Mouse (Mus musculus) myocyte (in vitro differentiated cells): ENCODE measurements at regions not wholly inside any gene's neighbourhood (a gene's known extent, or its start where the extent isn't known, plus 50 kb on each side); places are given as distances from the start of the nearest gene placed in this dataset.

Experiments used
- CEBPB ChIP-seq: IDR thresholded peaks from 2 replicates; pipeline ENCODE4 v1.6.1; 2011; ENCODE audit warnings: mild to moderate bottlenecking, moderate library complexity; ENCODE audit not compliant: poor library complexity, insufficient read depth, severe bottlenecking
- MYOD1 ChIP-seq, 3 experiments: IDR thresholded peaks; one replicate each; pipeline ENCODE4 v1.6.1; 2011; ENCODE audit warnings: control low read depth in 2 of 3, low read depth in 2 of 3, mild to moderate bottlenecking in 2 of 3, moderate library complexity in 1 of 3; ENCODE audit not compliant: insufficient read length in 2 of 3, control insufficient read depth in 1 of 3
- MYOG ChIP-seq, 3 experiments: IDR thresholded peaks; one replicate each; pipeline ENCODE4 v1.6.1; 2011; ENCODE audit warnings: control low read depth in 2 of 3, low read depth in 2 of 3, mild to moderate bottlenecking in 2 of 3; ENCODE audit not compliant: insufficient read length in 2 of 3, control insufficient read depth in 1 of 3, insufficient read depth in 1 of 3
- POLR2A ChIP-seq: IDR thresholded peaks from one replicate; pipeline ENCODE4 v1.6.1; 2011; ENCODE audit warnings: low read depth, mild to moderate bottlenecking, control low read depth, moderate library complexity; ENCODE audit not compliant: insufficient read length
- POLR2AphosphoS2 ChIP-seq: IDR thresholded peaks from one replicate; pipeline ENCODE4 v1.6.1; 2011; ENCODE audit warnings: low read depth, control low read depth; ENCODE audit not compliant: insufficient read length
- REST ChIP-seq: IDR thresholded peaks from one replicate; pipeline ENCODE4 v1.6.1; 2011; ENCODE audit warnings: mild to moderate bottlenecking, control low read depth, moderate library complexity; ENCODE audit not compliant: insufficient read depth, insufficient read length
- SRF ChIP-seq: IDR thresholded peaks from one replicate; pipeline ENCODE4 v1.6.1; 2011; ENCODE audit warnings: low read depth; ENCODE audit not compliant: control insufficient read depth, insufficient read length
- TCF3 ChIP-seq: IDR thresholded peaks from one replicate; pipeline ENCODE4 v1.6.1; 2011; ENCODE audit warnings: low read depth, control low read depth; ENCODE audit not compliant: insufficient read length
- USF1 ChIP-seq: IDR thresholded peaks from one replicate; pipeline ENCODE4 v1.6.1; 2011; ENCODE audit warnings: low read depth, mild to moderate bottlenecking, control low read depth, moderate library complexity

DNA sequence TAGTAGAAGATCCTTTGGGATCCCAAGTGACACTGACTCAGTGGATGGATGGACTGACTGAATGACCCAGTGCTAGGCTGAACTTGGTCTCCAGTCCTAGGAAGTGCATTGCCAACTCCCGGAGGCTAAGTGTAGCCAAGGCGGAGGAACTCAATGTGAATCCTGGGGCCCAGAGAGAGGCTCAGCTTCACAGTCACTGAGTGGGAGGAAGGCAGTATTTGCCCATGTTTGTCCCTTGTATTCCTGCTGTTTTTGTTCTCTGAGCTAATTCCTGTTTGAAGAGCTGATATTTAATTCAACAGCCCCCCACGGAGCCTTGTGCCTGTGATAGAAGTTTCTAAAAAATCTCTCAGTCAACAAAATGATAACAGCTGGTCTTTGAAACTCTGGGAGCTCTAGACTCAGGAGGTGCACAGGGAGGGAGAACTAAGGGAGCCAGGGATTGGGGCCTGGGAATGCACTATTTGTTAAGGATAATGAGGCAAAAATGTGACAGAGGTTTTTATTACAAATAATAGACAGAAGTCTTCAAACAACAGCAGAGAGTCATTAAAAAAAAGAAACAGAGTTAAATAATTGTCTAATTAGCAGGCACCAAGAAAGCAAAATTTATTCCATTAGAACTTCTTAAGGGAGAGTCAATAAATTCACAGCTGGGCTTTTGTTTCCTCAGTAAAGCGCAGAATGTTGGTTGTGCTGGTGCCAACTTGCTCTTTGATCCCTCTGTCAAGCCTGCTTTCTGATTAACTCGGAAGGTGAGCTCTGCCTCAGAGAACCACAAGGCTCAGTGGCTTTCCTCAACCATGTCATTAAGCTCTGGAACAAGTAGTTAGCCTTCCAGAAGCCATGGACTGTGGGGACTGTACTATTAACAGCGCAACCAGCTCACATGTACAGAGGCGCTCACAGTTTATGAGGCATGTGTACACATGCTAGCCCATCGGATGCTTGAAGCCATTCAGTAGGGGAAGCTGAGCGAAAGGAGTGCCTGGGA is 259.2 kb downstream of the Igsf11 start:
- no peak for TF ChIP-seq POLR2AphosphoS2
- no peak for TF ChIP-seq POLR2A
- no peak for TF ChIP-seq TCF3
- TF ChIP-seq MYOD1 (IDR thresholded peaks at IDR 0.05; ENCODE audit: control insufficient read depth in 1 of 3, insufficient read length in 2 of 3, low read depth in 2 of 3): no peak
- no peak for TF ChIP-seq USF1
- no peak for TF ChIP-seq MYOG (IDR thresholded peaks at IDR 0.05; ENCODE audit: control insufficient read depth in 1 of 3, insufficient read depth in 1 of 3, insufficient read length in 2 of 3, low read depth in 2 of 3)
- TF ChIP-seq REST: no peak
- TF ChIP-seq SRF: no peak
- no peak for TF ChIP-seq CEBPB
